Mouse (Mus musculus): ENCODE results near the gene Gata3. TPM values are rescaled to one million over a fixed set of nuclear protein-coding genes. Genes with fewer than 3 reads are reported as not detected.

Gene Gata3
- polyA plus RNA-seq, 1 experiment = 1.3 TPM

DNA sequence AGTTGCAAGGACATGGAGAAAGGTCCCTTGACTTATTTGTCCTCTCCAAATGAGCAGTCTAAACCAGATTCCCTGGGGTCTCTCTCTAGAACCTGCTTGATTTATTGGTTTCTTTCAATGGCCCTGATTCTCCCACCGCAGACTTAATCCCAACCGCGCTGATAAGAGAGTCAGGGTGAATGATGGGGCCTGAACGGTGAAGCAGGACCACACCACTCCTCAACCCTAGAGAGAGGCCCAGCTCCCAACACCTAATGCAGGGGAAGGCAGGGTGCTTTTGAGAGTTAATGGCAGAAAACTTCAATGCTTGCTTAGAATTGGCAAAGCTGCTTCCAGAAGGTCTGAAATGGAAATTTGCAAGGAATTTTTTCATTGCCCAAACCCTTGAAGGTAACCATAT, 14.6 kb downstream of the Gata3 start:
- Histone ChIP-seq H3K4me3 (replicated peaks; ENCODE audit: insufficient read depth, low read depth, low read length) (no peak overlapping the region), H3K27me3 (ENCODE audit: control insufficient read depth, insufficient read depth, low read length) (peaks cover 7% of the 10 kb centered on the region; the same call in 1 of the 2 replicates), H3K4me1 (ENCODE audit: control insufficient read depth, insufficient read depth, low read length) (no peaks in the 10 kb centered on the region; the same call in 1 of the 2 replicates), H3K27ac (ENCODE audit: insufficient read depth, low read length) (no peak overlapping the region)
- TF ChIP-seq CTCF (IDR thresholded peaks at IDR 0.05; ENCODE audit: borderline replicate concordance, insufficient read depth, low read depth, low read length) = no peak
- no peak for TF ChIP-seq POLR2A (IDR thresholded peaks at IDR 0.05; ENCODE audit: borderline replicate concordance, insufficient read depth, low read length)
- no peak for DNase-seq
- WGBS = 57% methylated on average over 4 of the region's 4 CpGs

DNA sequence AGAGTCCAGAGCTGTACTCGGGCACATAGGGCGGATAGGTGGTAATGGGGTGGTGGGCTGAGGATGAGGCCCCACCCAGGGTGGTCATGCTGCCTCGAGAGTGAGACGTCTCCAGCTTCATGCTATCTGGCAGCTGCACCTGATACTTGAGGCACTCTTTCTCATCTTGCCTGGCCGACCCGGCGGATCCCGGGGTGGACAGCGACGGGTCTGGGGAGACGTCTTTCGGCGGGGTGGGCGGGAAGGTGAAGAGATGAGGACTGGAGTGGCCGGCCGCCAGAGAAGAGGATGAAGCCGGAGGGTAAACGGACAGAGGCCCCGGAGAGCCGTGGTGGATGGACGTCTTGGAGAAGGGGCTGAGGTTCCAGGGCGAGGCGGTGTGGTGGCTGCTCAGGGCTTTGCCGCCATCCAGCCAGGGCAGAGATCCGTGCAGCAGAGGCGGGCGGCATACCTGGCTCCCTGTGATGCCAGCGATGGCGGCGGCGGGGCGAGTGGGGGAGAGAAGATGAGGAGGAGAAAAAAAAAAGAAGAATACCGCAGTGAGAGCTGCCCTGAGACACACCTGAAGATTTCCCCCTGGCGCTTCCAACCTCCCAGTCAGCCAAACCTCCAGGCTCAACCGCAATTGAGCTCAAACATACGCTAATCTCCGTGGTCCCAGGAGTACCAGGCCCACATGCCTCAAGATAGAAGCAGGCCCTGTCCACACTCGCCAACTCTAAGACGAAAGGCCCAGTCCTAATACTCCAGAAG, 15.2 kb downstream of the Gata3 start:
- DNase-seq = no peak
- no peak overlapping the region for H3K4me3 ChIP-seq (replicated peaks; ENCODE audit: insufficient read depth, low read depth, low read length)
- H3K27ac ChIP-seq (ENCODE audit: insufficient read depth, low read length) = no peak overlapping the region
- no peak for TF ChIP-seq CTCF (IDR thresholded peaks at IDR 0.05; ENCODE audit: borderline replicate concordance, insufficient read depth, low read depth, low read length)
- no peak for TF ChIP-seq POLR2A (IDR thresholded peaks at IDR 0.05; ENCODE audit: borderline replicate concordance, insufficient read depth, low read length)
- WGBS = 22% methylated on average over 38 of the region's 39 CpGs
- peaks cover 7% of the 10 kb centered on the region; the same call in 1 of the 2 replicates for H3K27me3 ChIP-seq (ENCODE audit: control insufficient read depth, insufficient read depth, low read length)
- H3K4me1 ChIP-seq (ENCODE audit: control insufficient read depth, insufficient read depth, low read length) = no peaks in the 10 kb centered on the region; the same call in 1 of the 2 replicates

- no peak overlapping the region for H3K27ac ChIP-seq (ENCODE audit: insufficient read depth, low read length)
- TF ChIP-seq CTCF (IDR thresholded peaks at IDR 0.05; ENCODE audit: borderline replicate concordance, insufficient read depth, low read depth, low read length) (no peak), POLR2A (IDR thresholded peaks at IDR 0.05; ENCODE audit: borderline replicate concordance, insufficient read depth, low read length) (no peak)
- 88% methylated on average over 2 of the region's 2 CpGs for WGBS
- peaks cover 1% of the 10 kb centered on the region; the same call in 1 of the 2 replicates for H3K27me3 ChIP-seq (ENCODE audit: control insufficient read depth, insufficient read depth, low read length)
- H3K4me1 ChIP-seq (ENCODE audit: control insufficient read depth, insufficient read depth, low read length) = no peaks in the 10 kb centered on the region
- DNase-seq = no peak
- no peak overlapping the region for H3K4me3 ChIP-seq (replicated peaks; ENCODE audit: insufficient read depth, low read depth, low read length)
Observed at GRCm38 (mm10) chr2:9873757-9874156, 16.1 kb downstream of the Gata3 start.

GRCm38 (mm10) chr2:9872682-9873081, 17.2 kb downstream of the Gata3 start:
- no peaks in the 10 kb centered on the region for H3K4me1 ChIP-seq (ENCODE audit: control insufficient read depth, insufficient read depth, low read length)
- H3K27me3 ChIP-seq (ENCODE audit: control insufficient read depth, insufficient read depth, low read length) = no peaks in the 10 kb centered on the region; the same call in 1 of the 2 replicates
- DNase-seq = no peak
- no peak for TF ChIP-seq CTCF (IDR thresholded peaks at IDR 0.05; ENCODE audit: borderline replicate concordance, insufficient read depth, low read depth, low read length)
- H3K27ac ChIP-seq (ENCODE audit: insufficient read depth, low read length) = no peak overlapping the region
- no peak overlapping the region for H3K4me3 ChIP-seq (replicated peaks; ENCODE audit: insufficient read depth, low read depth, low read length)
- WGBS = 20% methylated on average over 12 of the region's 12 CpGs

- TF ChIP-seq POLR2A (IDR thresholded peaks at IDR 0.05; ENCODE audit: borderline replicate concordance, insufficient read depth, low read length) (no peak), CTCF (IDR thresholded peaks at IDR 0.05; ENCODE audit: borderline replicate concordance, insufficient read depth, low read depth, low read length) (no peak)
- 83% methylated on average over 6 of the region's 6 CpGs for WGBS
- H3K4me3 ChIP-seq (replicated peaks; ENCODE audit: insufficient read depth, low read depth, low read length) = no peak overlapping the region
- H3K4me1 ChIP-seq (ENCODE audit: control insufficient read depth, insufficient read depth, low read length) = no peaks in the 10 kb centered on the region
- no peaks in the 10 kb centered on the region; the same call in 1 of the 2 replicates for H3K27me3 ChIP-seq (ENCODE audit: control insufficient read depth, insufficient read depth, low read length)
- DNase-seq = no peak
- no peak overlapping the region for H3K27ac ChIP-seq (ENCODE audit: insufficient read depth, low read length)
Observed at GRCm38 (mm10) chr2:9871798-9872197, 18.0 kb downstream of the Gata3 start.

- H3K4me1 ChIP-seq (ENCODE audit: control insufficient read depth, insufficient read depth, low read length) = no peaks in the 10 kb centered on the region
- no peak for DNase-seq
- TF ChIP-seq POLR2A (IDR thresholded peaks at IDR 0.05; ENCODE audit: borderline replicate concordance, insufficient read depth, low read length) (no peak), CTCF (IDR thresholded peaks at IDR 0.05; ENCODE audit: borderline replicate concordance, insufficient read depth, low read depth, low read length) (no peak)
- no peak overlapping the region for H3K27ac ChIP-seq (ENCODE audit: insufficient read depth, low read length)
- 67% methylated on average over 4 of the region's 4 CpGs for WGBS
- no peak overlapping the region for H3K4me3 ChIP-seq (replicated peaks; ENCODE audit: insufficient read depth, low read depth, low read length)
- no peaks in the 10 kb centered on the region; the same call in 1 of the 2 replicates for H3K27me3 ChIP-seq (ENCODE audit: control insufficient read depth, insufficient read depth, low read length)
Observed at GRCm38 (mm10) chr2:9871141-9871716, 18.6 kb downstream of the Gata3 start.

DNA sequence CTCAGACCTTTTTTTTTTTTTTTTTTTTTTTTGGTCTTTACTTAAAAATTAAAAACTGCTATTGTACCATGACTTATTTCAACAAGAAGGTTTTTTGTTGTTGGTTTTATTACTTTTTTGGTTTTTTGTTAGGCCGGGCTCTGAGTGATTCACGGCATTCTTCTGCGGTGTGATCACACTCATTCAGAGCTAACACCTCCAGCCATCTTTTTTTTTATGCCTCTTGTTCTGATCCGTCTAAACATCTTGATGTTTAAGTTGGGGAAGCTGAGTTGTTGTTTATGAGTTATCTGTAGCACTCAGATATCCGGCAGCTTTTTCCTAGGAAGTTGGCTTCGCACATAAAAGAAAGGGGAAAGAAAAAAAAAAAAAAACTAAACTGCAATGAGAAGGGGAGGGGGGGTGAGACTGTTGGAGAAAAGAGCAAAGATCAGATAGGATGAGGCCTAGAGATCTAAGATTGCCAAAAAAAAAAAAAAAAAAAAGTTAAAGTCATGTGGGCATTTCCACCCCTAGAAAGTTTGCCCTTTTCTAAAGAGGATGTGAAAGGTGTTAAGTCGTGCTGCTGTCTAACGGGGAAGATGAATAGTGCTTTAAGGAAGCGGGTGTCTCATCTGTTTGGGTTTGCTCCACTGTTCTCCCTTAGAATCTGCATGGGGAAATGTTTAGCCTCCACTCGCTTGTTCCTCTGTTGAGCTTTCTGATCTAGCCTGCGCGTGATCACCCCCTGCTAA, 22.6 kb downstream of the Gata3 start:
- H3K4me1 ChIP-seq (ENCODE audit: control insufficient read depth, insufficient read depth, low read length) = no peaks in the 10 kb centered on the region
- no peak for TF ChIP-seq POLR2A (IDR thresholded peaks at IDR 0.05; ENCODE audit: borderline replicate concordance, insufficient read depth, low read length)
- no peak for TF ChIP-seq CTCF (IDR thresholded peaks at IDR 0.05; ENCODE audit: borderline replicate concordance, insufficient read depth, low read depth, low read length)
- no peaks in the 10 kb centered on the region for H3K27me3 ChIP-seq (ENCODE audit: control insufficient read depth, insufficient read depth, low read length)
- no peak overlapping the region for H3K27ac ChIP-seq (ENCODE audit: insufficient read depth, low read length)
- no peak for DNase-seq
- no peak overlapping the region for H3K4me3 ChIP-seq (replicated peaks; ENCODE audit: insufficient read depth, low read depth, low read length)
- WGBS = 90% methylated on average over 12 of the region's 12 CpGs

Measured in cerebellum, adult 2 months (tissue).